Mouse (Mus musculus) limb, embryonic 14.5 days (tissue): Measurements from ENCODE around the gene Neurl1a. TPM values are rescaled to one million over a fixed set of nuclear protein-coding genes. Genes with fewer than 3 reads are reported as not detected.

Experiments
- ATAC-seq: fragments of 200-750 bp; cut with Nextera tagmentation; 2 replicates; pipeline ENCODE4 v1.8.0; 2017; ENCODE audit warnings: low read depth, moderate number of reproducible peaks, moderate TSS enrichment; ENCODE audit not compliant: low FRiP score
- DNase-seq: peaks from one replicate; pipeline ENCODE4 v3.0.0-alpha.2; 2015; ENCODE audit warnings: low spot score
- H3K27ac ChIP-seq: fragments of 300-500 bp; sonication (generic); replicated peaks from 2 replicates; pipeline ENCODE4 v1.5.1; 2014; ENCODE audit warnings: low read depth, mild to moderate bottlenecking, low read length, moderate library complexity, mixed read lengths
- H3K27me3 ChIP-seq: fragments of 300-500 bp; sonication (generic); 2 replicates; pipeline ENCODE4 v1.6.1; 2014; ENCODE audit warnings: low read length, mixed read lengths; ENCODE audit not compliant: control insufficient read depth, insufficient read depth
- H3K36me3 ChIP-seq: fragments of 300-500 bp; sonication (generic); 2 replicates; pipeline ENCODE4 v1.6.1; 2014; ENCODE audit warnings: mild to moderate bottlenecking, low read length, moderate library complexity, mixed read lengths; ENCODE audit not compliant: control insufficient read depth, insufficient read depth
- H3K4me1 ChIP-seq: fragments of 300-500 bp; sonication (generic); 2 replicates; pipeline ENCODE4 v1.6.1; 2014; ENCODE audit warnings: antibody characterized with exemption, low read length, mixed read lengths; ENCODE audit not compliant: control insufficient read depth, insufficient read depth
- H3K4me2 ChIP-seq: fragments of 300-500 bp; sonication (generic); replicated peaks from 2 replicates; pipeline ENCODE4 v1.6.1; 2014; ENCODE audit warnings: low read depth, mild to moderate bottlenecking, low read length, moderate library complexity; ENCODE audit not compliant: severe bottlenecking
- H3K4me3 ChIP-seq: fragments of 300-500 bp; sonication (generic); replicated peaks from 2 replicates; pipeline ENCODE4 v1.5.1; 2014; ENCODE audit warnings: low read length
- H3K9ac ChIP-seq: fragments of 300-500 bp; sonication (generic); 2 replicates; pipeline ENCODE4 v1.6.1; 2014; ENCODE audit warnings: mild to moderate bottlenecking, low read depth, low read length, moderate library complexity; ENCODE audit not compliant: severe bottlenecking
- H3K9me3 ChIP-seq: fragments of 300-500 bp; sonication (generic); 2 replicates; pipeline ENCODE4 v1.6.1; 2016; ENCODE audit warnings: low read length; ENCODE audit not compliant: control insufficient read depth
- POLR2A ChIP-seq: fragments of 200-500 bp; IDR thresholded peaks from 2 replicates; pipeline ENCODE4 v1.8.0; 2012; ENCODE audit warnings: inconsistent platforms, mild to moderate bottlenecking, moderate library complexity, borderline replicate concordance; ENCODE audit not compliant: insufficient read depth, insufficient read length; ENCODE audit errors: extremely low read depth
- WGBS: fragments of 180-500 bp; shearing (Covaris S2); extraction: QIAGEN DNeasy Blood & Tissue Kit; methylation state at CpG from one replicate; pipeline ENCODE4 v1.1.7; 2014; 5-methylcytosine and 5-hydroxymethylcytosine counted together
- polyA plus RNA-seq, 2 experiments: library from polyadenylated mRNA; depleted of rRNA in 1 of 2; stranded (reverse) in 1 of 2; unstranded in 1 of 2; fragments of >200 nt; fragmentation: Nextera tagmentation in 1 of 2; extraction: Ambion mirVana in 1 of 2; gene quantifications; 2 replicates each; pipeline versions ENCODE4 v1.2.1 to v1.2.3; 2012 to 2014

Gene Neurl1a
- polyA plus RNA-seq, 2 experiments: 8.0 to 10.3 TPM

DNA sequence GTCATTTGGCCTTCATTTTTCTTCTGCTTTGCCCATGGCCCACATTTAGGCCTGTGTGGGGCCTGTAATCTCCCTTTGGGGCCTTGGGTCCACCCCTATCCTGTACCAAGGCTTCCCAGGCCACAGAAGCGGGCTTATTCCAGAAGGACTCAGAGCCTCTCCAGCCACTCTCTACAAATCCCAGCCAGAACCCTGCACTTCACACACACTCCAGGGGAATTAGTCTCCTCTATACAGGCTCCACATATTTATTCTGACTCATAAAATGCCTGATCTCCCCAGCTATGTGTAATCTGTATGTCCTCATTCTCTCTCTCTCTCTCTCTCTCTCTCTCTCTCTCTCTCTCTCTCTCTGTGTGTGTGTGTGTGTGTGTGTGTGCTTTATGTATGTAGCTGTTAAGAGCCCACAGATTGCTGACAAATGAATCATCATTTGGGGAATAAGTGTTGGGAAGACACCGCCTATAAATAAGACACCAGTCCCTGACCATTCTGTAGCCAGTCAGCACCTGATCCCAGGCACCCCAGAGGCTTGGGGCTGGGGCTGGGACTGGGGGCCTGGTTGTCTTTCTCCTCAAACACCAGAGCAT is 1.6 kb upstream of the Neurl1a start:
- no peak for ATAC-seq

DNA sequence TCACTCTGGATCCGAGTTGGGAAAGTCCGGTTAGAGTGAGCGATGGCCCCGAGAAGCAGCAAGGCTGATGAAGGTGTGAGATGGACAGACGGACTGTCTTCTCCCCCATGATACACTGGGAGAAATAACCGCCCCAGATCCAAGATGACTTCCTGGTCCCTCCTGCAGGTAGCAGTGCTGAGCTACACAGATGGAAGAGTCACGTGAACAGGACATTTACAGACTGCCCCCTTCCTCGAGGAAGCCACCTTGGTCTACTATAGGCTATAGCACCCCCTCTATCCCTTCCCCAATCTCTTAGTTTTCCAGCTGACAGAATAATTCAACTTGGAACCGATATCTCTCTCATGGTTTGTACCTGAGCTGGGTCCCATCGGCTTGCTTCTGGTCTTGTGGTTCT is 619 bp upstream of the Neurl1a start:
- Histone ChIP-seq H3K4me1 (peaks cover 6% of the 10 kb centered on the region), H3K9ac (no peak overlapping the region), H3K4me2 (peak overlapping the region; percentile 99), H3K4me3 (peak overlapping the region; percentile 71; the same call in 1 of the 2 replicates), H3K27ac (no peak overlapping the region), H3K36me3 (no peaks in the 10 kb centered on the region), H3K27me3 (peaks cover 17% of the 10 kb centered on the region), H3K9me3 (peaks cover 5% of the 10 kb centered on the region; the same call in 1 of the 2 replicates)
- ATAC-seq (peak; percentile 43; the same call in 1 of the 2 replicates), DNase-seq (no peak)
- WGBS: 18% methylated on average over 10 of the region's 10 CpGs
- no peak for TF ChIP-seq POLR2A

More for the DNA sequence above, 1.6 kb upstream of the Neurl1a start:
- no peaks in the 10 kb centered on the region for H3K36me3 ChIP-seq
- H3K27me3 ChIP-seq: peaks cover 17% of the 10 kb centered on the region
- TF ChIP-seq POLR2A: no peak
- WGBS: 76% methylated on average over 2 of the region's 2 CpGs
- DNase-seq: no peak
- H3K4me2 ChIP-seq: no peak overlapping the region
- peaks cover 6% of the 10 kb centered on the region for H3K4me1 ChIP-seq
- H3K9ac ChIP-seq: no peak overlapping the region
- H3K9me3 ChIP-seq: peaks cover under 1% of the 10 kb centered on the region; the same call in 1 of the 2 replicates
- H3K4me3 ChIP-seq: no peak overlapping the region
- H3K27ac ChIP-seq: no peak overlapping the region

DNA sequence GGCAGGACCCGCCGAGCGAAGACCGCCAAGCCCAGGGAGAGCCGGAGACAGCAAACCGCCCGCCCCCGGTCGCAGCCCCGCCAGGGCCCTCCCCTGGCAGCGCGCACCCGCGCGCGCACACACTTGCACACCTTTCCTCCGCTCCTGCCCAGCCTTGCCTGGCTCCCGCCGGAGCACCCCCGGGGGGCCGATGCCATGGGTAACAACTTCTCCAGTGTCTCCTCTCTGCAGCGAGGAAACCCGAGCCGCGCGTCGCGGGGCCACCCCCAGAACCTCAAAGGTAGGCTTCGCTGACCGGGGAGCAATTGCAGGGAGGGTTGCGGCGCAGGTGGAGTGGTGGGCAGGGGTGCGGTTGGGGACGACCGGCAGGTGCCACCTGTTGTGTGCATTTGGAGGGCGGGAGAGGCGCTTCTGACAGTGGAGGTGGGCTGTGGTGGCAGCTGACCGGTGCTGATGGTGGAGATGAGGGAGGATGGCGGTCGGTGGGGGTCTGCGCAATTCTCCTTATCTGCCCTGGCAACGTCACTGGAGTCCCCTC is 721 bp downstream of the Neurl1a start:
- no peak for TF ChIP-seq POLR2A
- ATAC-seq: peak; percentile 32; the same call in 1 of the 2 replicates

DNA sequence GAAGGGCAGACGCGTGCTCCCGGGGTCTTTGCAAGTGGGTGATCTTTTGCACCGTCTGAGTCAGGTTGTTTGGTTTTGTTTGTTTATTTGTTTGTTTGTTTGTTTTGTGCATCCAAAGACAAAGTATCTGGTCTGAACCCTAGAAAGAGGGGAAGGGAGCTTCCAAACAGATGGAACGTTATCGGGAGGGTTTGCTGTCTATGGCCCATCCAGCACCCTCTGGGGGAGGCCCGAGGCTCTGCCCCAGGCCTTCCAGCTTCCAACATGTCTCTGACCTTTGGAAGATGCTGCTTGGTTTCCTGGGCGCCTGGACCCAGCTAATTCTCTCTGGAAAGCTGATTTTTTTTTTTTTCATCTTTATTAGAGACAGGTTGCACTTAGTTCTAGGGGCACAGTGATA is 1.4 kb downstream of the Neurl1a start:
- peaks cover 5% of the 10 kb centered on the region; the same call in 1 of the 2 replicates for H3K9me3 ChIP-seq
- no peak overlapping the region for H3K9ac ChIP-seq
- H3K27ac ChIP-seq: no peak overlapping the region
- DNase-seq (no peak), ATAC-seq (no peak)
- no peak for TF ChIP-seq POLR2A
- WGBS: 12% methylated on average over 8 of the region's 8 CpGs
- H3K27me3 ChIP-seq: peaks cover 17% of the 10 kb centered on the region
- H3K36me3 ChIP-seq: no peaks in the 10 kb centered on the region
- H3K4me3 ChIP-seq: peak overlapping the region; percentile 71
- no peak overlapping the region; the same call in 1 of the 2 replicates for H3K4me2 ChIP-seq
- H3K4me1 ChIP-seq: peaks cover 6% of the 10 kb centered on the region

More for the DNA sequence above, 721 bp downstream of the Neurl1a start:
- 0% methylated on average over 32 of the region's 42 CpGs for WGBS
- peaks cover 6% of the 10 kb centered on the region for H3K4me1 ChIP-seq
- H3K27me3 ChIP-seq: peaks cover 17% of the 10 kb centered on the region
- H3K36me3 ChIP-seq: no peaks in the 10 kb centered on the region
- H3K4me3 ChIP-seq: peak overlapping the region; percentile 71
- peak overlapping the region; percentile 99 for H3K4me2 ChIP-seq
- no peak overlapping the region for H3K27ac ChIP-seq
- H3K9ac ChIP-seq: peak overlapping the region; percentile 68
- H3K9me3 ChIP-seq: peaks cover 5% of the 10 kb centered on the region; the same call in 1 of the 2 replicates
- DNase-seq: no peak

DNA sequence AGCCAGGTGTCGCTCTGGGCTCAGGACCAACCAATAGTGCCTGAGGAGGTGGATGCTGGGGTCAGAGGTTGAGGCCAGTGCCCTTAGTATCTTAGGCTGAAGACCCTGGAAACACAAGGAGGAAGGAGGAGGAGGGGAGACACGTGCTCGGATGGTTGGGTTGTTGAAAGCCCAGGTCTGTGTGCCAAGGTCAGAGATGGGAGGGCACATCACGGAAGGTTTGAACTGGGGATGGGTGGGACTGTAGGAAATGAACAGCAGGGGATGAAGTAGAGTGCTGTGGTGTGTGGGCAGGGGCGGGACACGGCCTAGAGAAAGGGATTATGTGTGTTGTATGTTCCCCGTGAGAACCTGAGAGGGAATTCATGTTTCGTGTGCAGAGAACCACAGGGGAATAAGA is 5.6 kb downstream of the Neurl1a start:
- Histone ChIP-seq H3K4me3 (no peak overlapping the region), H3K27ac (no peak overlapping the region), H3K4me2 (no peak overlapping the region), H3K36me3 (no peaks in the 10 kb centered on the region), H3K27me3 (peaks cover 17% of the 10 kb centered on the region), H3K9ac (no peak overlapping the region), H3K9me3 (peaks cover 5% of the 10 kb centered on the region; the same call in 1 of the 2 replicates), H3K4me1 (peaks cover 12% of the 10 kb centered on the region)
- ATAC-seq: no peak
- no peak for TF ChIP-seq POLR2A
- 65% methylated on average over 8 of the region's 8 CpGs for WGBS
- no peak for DNase-seq
